Mouse (Mus musculus): ENCODE measurements around the gene Hspb3. TPM values are rescaled to one million over a fixed set of nuclear protein-coding genes. Genes with fewer than 3 reads are reported as not detected.
A peak's percentile ranks its signal among the peaks of the same experiment; 100 is the strongest.

Hspb3 gene
- polyA plus RNA-seq, 1 experiment from 2014 or later = 29.3 TPM

- H3K27me3 ChIP-seq (replicated peaks; ENCODE audit: control insufficient read depth, insufficient read depth, low read length) = no peaks in the 10 kb centered on the region
- WGBS = 8% methylated on average over 8 of the region's 8 CpGs
- H3K4me1 ChIP-seq (ENCODE audit: control insufficient read depth, insufficient read depth, low read length) = peaks cover 44% of the 10 kb centered on the region
- peak overlapping the region; percentile 88 for H3K4me3 ChIP-seq (ENCODE audit: low read depth, low read length)
- peaks cover 10% of the 10 kb centered on the region; the same call in 1 of the 2 replicates for H3K36me3 ChIP-seq (ENCODE audit: control insufficient read depth, insufficient read depth, low read length)
- no peaks in the 10 kb centered on the region for H3K9me3 ChIP-seq (ENCODE audit: control insufficient read depth, low read length)
- peak overlapping the region; percentile 88 for H3K9ac ChIP-seq (ENCODE audit: low read depth, low read length)
- no peak for DNase-seq (ENCODE audit: low spot score)
- H3K4me2 ChIP-seq (ENCODE audit: low read depth, low read length) = peak overlapping the region; percentile 94
- peak overlapping the region; percentile 45; the same call in 1 of the 2 replicates for H3K27ac ChIP-seq (replicated peaks; ENCODE audit: low read depth, low read length)
- ATAC-seq (ENCODE audit: low read depth) = no peak
Measured at GRCm38 (mm10) chr13:113615971-113616671, 47.4 kb downstream of the Hspb3 start.

DNA sequence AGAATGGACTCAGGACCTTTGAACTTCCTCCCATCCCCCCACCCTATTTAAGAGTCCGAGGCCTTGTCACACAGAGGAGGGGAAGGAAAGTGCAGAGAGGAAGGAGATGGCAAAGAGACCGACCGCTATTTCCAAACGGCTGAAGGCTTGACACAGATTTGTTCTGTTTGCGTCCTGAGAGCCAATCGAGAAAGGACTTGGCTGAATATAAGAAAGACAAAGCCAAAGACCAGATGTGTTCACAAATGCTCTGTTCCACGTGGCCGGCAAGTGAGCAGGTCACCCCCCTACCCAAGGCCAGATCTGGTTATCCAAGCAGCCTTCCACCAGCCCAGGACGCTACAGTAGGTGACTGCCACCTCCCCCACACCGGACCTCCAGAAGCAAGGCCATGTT, 47.9 kb downstream of the Hspb3 start:
- peaks cover 44% of the 10 kb centered on the region for H3K4me1 ChIP-seq (ENCODE audit: control insufficient read depth, insufficient read depth, low read length)

GRCm38 (mm10) chr13:113614635-113615545, 48.6 kb downstream of the Hspb3 start:
- WGBS = 6% methylated on average over 24 of the region's 24 CpGs
- no peaks in the 10 kb centered on the region for H3K27me3 ChIP-seq (replicated peaks; ENCODE audit: control insufficient read depth, insufficient read depth, low read length)
- H3K4me3 ChIP-seq (ENCODE audit: low read depth, low read length) = peak overlapping the region; percentile 88
- peak overlapping the region; percentile 45 for H3K27ac ChIP-seq (replicated peaks; ENCODE audit: low read depth, low read length)
- ATAC-seq (ENCODE audit: low read depth) (peak; percentile 73), DNase-seq (ENCODE audit: low spot score) (peak; percentile 95)
- H3K36me3 ChIP-seq (ENCODE audit: control insufficient read depth, insufficient read depth, low read length) = peaks cover 10% of the 10 kb centered on the region; the same call in 1 of the 2 replicates
- peak overlapping the region; percentile 94 for H3K4me2 ChIP-seq (ENCODE audit: low read depth, low read length)
- peaks cover 44% of the 10 kb centered on the region for H3K4me1 ChIP-seq (ENCODE audit: control insufficient read depth, insufficient read depth, low read length)
- H3K9ac ChIP-seq (ENCODE audit: low read depth, low read length) = peak overlapping the region; percentile 88
- no peaks in the 10 kb centered on the region for H3K9me3 ChIP-seq (ENCODE audit: control insufficient read depth, low read length)

More for the DNA sequence above, 47.9 kb downstream of the Hspb3 start:
- 2% methylated on average over 10 of the region's 10 CpGs for WGBS
- H3K27ac ChIP-seq (replicated peaks; ENCODE audit: low read depth, low read length) = peak overlapping the region; percentile 45
- peaks cover 10% of the 10 kb centered on the region; the same call in 1 of the 2 replicates for H3K36me3 ChIP-seq (ENCODE audit: control insufficient read depth, insufficient read depth, low read length)
- peak overlapping the region; percentile 88 for H3K9ac ChIP-seq (ENCODE audit: low read depth, low read length)
- DNase-seq (ENCODE audit: low spot score) (no peak), ATAC-seq (ENCODE audit: low read depth) (no peak)
- H3K4me2 ChIP-seq (ENCODE audit: low read depth, low read length) = peak overlapping the region; percentile 94
- H3K9me3 ChIP-seq (ENCODE audit: control insufficient read depth, low read length) = no peaks in the 10 kb centered on the region
- no peaks in the 10 kb centered on the region for H3K27me3 ChIP-seq (replicated peaks; ENCODE audit: control insufficient read depth, insufficient read depth, low read length)
- H3K4me3 ChIP-seq (ENCODE audit: low read depth, low read length) = peak overlapping the region; percentile 88

DNA sequence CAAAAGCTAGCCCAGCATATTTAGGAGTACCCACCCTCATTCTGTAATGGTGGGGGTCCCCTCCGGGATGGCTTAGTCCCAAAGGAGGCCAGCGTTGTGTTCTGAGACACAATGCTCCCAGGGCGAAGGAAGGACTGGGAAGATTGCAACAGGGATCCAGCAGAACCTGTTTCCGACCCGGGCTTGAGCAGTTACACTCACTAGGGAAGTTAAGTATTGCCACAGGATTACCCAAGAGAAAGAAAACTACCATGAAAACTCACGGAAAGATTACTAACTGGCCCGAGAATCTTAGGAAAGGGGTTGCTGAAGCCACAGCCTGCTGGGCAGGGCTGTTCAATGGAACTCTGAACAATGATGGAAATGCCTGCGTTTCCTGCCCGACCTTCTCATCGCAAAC, 49.6 kb downstream of the Hspb3 start:
- DNase-seq (ENCODE audit: low spot score) = no peak
- H3K4me3 ChIP-seq (ENCODE audit: low read depth, low read length) = peak overlapping the region; percentile 88
- peaks cover 44% of the 10 kb centered on the region for H3K4me1 ChIP-seq (ENCODE audit: control insufficient read depth, insufficient read depth, low read length)
- no peak for ATAC-seq (ENCODE audit: low read depth)
- H3K27ac ChIP-seq (replicated peaks; ENCODE audit: low read depth, low read length) = peak overlapping the region; percentile 39; the same call in 1 of the 2 replicates
- 0 out of 2 replicates have a peak overlapping the region, but pooled peaks have one; percentile 43 for H3K9ac ChIP-seq (ENCODE audit: low read depth, low read length)
- no peaks in the 10 kb centered on the region for H3K27me3 ChIP-seq (replicated peaks; ENCODE audit: control insufficient read depth, insufficient read depth, low read length)
- no peaks in the 10 kb centered on the region for H3K9me3 ChIP-seq (ENCODE audit: control insufficient read depth, low read length)
- H3K4me2 ChIP-seq (ENCODE audit: low read depth, low read length) = peak overlapping the region; percentile 94
- 39% methylated on average over 10 of the region's 10 CpGs for WGBS
- H3K36me3 ChIP-seq (ENCODE audit: control insufficient read depth, insufficient read depth, low read length) = peaks cover 10% of the 10 kb centered on the region; the same call in 1 of the 2 replicates

GRCm38 (mm10) chr13:113613341-113613740, 50.1 kb downstream of the Hspb3 start:
- Histone ChIP-seq H3K36me3 (ENCODE audit: control insufficient read depth, insufficient read depth, low read length) (peaks cover 10% of the 10 kb centered on the region; the same call in 1 of the 2 replicates), H3K9ac (ENCODE audit: low read depth, low read length) (peak overlapping the region; percentile 38), H3K27ac (replicated peaks; ENCODE audit: low read depth, low read length) (peak overlapping the region; percentile 39; the same call in 1 of the 2 replicates), H3K9me3 (ENCODE audit: control insufficient read depth, low read length) (no peaks in the 10 kb centered on the region), H3K4me3 (ENCODE audit: low read depth, low read length) (peak overlapping the region; percentile 88), H3K4me2 (ENCODE audit: low read depth, low read length) (peak overlapping the region; percentile 94), H3K4me1 (ENCODE audit: control insufficient read depth, insufficient read depth, low read length) (peaks cover 44% of the 10 kb centered on the region), H3K27me3 (replicated peaks; ENCODE audit: control insufficient read depth, insufficient read depth, low read length) (no peaks in the 10 kb centered on the region)
- DNase-seq (ENCODE audit: low spot score) = peak; percentile 76
- ATAC-seq (ENCODE audit: low read depth) = no peak
- 11% methylated on average over 12 of the region's 12 CpGs for WGBS

Other genes with a start within 250 kb of the Hspb3 start
- gene Snx18, start 45.1 kb downstream of the Hspb3 start, polyA plus RNA-seq (2014; fragmentation: Nextera tagmentation; extraction: Ambion mirVana) = 31.5 and 33.8 TPM in 2 replicates
- gene Arl15, start 130.8 kb upstream of the Hspb3 start, polyA plus RNA-seq (2014; fragmentation: Nextera tagmentation; extraction: Ambion mirVana) = 8.2 and 11.1 TPM in 2 replicates

Data from embryonic facial prominence, embryonic 14.5 days (tissue).